Mouse (Mus musculus) gastrocnemius, adult 2 months (tissue): ENCODE results near the gene Pxdc1. TPM values are rescaled to one million over a fixed set of nuclear protein-coding genes. Genes with fewer than 3 reads are reported as not detected.
A peak's percentile ranks its signal among the peaks of the same experiment; 100 is the strongest.

Source experiments
- DNase-seq: peaks from one replicate; pipeline ENCODE4 v3.0.0; 2022
- H3K27ac ChIP-seq: fragments of 200-600 bp; 2 replicates; pipeline ENCODE4 v1.8.1; 2022; ENCODE audit warnings: mild to moderate bottlenecking
- H3K4me3 ChIP-seq: fragments of 200-600 bp; 2 replicates; pipeline ENCODE4 v1.8.1; 2022; ENCODE audit warnings: mild to moderate bottlenecking, moderate library complexity
- CTCF ChIP-seq: fragments of 200-600 bp; IDR thresholded peaks from 2 replicates; pipeline ENCODE4 v1.8.1; 2022; ENCODE audit warnings: antibody characterized with exemption, mild to moderate bottlenecking, moderate library complexity
- intact Hi-C: fragments of 180-260 bp; cut with DNase I; formaldehyde crosslinking; loops from one replicate; pipeline ENCODE4 v1.15.1; 2025
- long read RNA-seq, 2 experiments: library from polyadenylated mRNA; stranded (forward); transcript quantifications; one replicate each; pipeline ENCODE4 v2.0.0; 2021
- total RNA-seq, 2 experiments: library from RNA; stranded (reverse); gene quantifications; 2 replicates each; pipeline ENCODE4 v1.2.3; 2021

The Pxdc1 gene
- 1 to 10 TPM; 3.6 to 8.6 TPM for total RNA-seq
- long read RNA-seq, experiment 1, transcript Pxdc1-202 (5 exons, 2,684 nt): major isoform, 12 of 13 reads
- long read RNA-seq, experiment 1, partial matches to known transcripts: 0 of 13 reads
- long read RNA-seq, experiment 1, other reads (novel, unspliced or antisense): 1 of 13 reads
- long read RNA-seq, experiment 2, partial matches to known transcripts: 0 of 4 reads
- long read RNA-seq, experiment 2, other reads (novel, unspliced or antisense): 0 of 4 reads

- peak; percentile 44 for TF ChIP-seq CTCF
- peak within 1 kb of the TSS; percentile 93 for H3K4me3 ChIP-seq
- peak within 1 kb of the TSS; percentile 93 for H3K27ac ChIP-seq
- DNase-seq: peak; percentile 42
- intact Hi-C loops: loop anchor here (10.0 kb wide), 1 partner anchor 71 kb away; no protein-coding TSS in a partner anchor
These were observed at the start of gene Pxdc1 for GRCm38 (mm10) chr13:34653391-34653790. TSS of gene Pxdc1 (minus strand) at chr13:34653486.

GRCm38 (mm10) chr13:34700630-34701029 lies 47.3 kb upstream of the Pxdc1 start:
- DNase-seq: no peak
- Histone ChIP-seq H3K4me3 (no peak overlapping the region), H3K27ac (no peak overlapping the region)
- TF ChIP-seq CTCF: no peak
- intact Hi-C loops: no loop called here

GRCm38 (mm10) chr13:34700091-34700490 lies 46.8 kb upstream of the Pxdc1 start:
- DNase-seq: no peak
- intact Hi-C loops: no loop called here
- no peak overlapping the region for H3K4me3 ChIP-seq
- no peak for TF ChIP-seq CTCF
- no peak overlapping the region for H3K27ac ChIP-seq

- TF ChIP-seq CTCF: no peak
- intact Hi-C loops: no loop called here
- no peak for DNase-seq
- no peak overlapping the region for H3K4me3 ChIP-seq
- H3K27ac ChIP-seq: peak overlapping the region; percentile 31; the same call in 1 of the 2 replicates
These were observed 43.5 kb upstream of the Pxdc1 start for GRCm38 (mm10) chr13:34696734-34697332.

- Histone ChIP-seq H3K4me3 (no peak overlapping the region), H3K27ac (no peak overlapping the region)
- TF ChIP-seq CTCF: no peak
- DNase-seq: no peak
- intact Hi-C loops: no loop called here
These were observed 39.8 kb upstream of the Pxdc1 start for GRCm38 (mm10) chr13:34693111-34693510.

DNA sequence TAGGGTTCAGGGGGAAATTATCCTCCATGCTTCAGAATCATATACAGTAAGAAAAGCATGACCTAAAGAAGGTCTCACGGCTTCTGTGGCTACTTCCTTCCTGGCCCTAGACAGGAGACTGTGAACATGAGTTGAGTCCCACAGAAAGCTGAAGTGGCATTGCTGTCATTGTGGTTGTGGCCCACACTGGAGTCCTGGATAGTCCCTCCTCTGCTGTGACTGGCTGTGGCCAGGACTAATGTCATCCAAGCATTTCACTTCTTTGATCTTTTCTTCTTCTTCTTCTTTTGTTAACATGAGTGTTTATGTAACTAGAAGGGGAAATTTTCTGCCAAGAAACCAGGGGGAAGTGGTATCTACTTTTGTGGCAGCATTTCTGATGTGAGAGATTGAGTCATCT lies 37.8 kb upstream of the Pxdc1 start:
- H3K4me3 ChIP-seq: no peak overlapping the region
- intact Hi-C loops: no loop called here
- DNase-seq: no peak
- TF ChIP-seq CTCF: no peak
- no peak overlapping the region for H3K27ac ChIP-seq

- intact Hi-C loops: no loop called here
- no peak overlapping the region for H3K4me3 ChIP-seq
- DNase-seq: no peak
- no peak overlapping the region for H3K27ac ChIP-seq
- TF ChIP-seq CTCF: no peak
These were observed 31.9 kb upstream of the Pxdc1 start for GRCm38 (mm10) chr13:34685008-34685765.

DNA sequence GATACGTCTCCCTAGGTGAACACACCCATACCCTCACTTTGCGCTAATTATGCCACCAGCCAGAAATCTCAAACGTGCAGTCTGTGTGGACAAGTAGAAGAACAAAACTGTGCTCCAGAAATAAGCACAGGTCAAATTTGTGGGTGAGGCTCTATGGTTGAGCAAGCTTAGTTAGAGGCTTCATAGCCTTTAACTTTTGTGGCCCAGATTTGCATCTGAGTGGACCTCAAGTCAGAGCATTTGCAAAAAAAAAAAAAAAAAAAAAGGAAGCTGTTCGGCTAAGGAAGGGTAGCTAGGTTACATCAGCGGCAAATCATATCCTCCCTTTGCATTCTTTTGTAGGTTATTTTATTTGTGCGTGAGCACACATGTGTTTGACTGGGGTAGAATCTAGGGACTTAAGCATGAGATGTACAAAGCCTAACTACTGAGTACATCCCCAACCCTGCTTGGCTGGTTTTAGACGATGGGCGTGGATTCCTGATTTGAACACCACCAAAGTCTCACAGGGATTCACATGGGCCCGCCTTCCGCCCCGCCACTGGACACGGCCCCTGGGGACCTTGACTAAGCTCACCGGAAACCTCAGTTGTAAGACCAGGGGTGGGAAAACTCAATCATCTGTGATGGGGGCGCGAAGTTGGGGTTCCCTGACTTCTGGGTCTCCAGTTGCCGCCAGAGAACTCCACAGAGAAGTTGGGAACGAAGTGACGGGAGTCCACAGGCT lies 30.6 kb upstream of the Pxdc1 start:
- Histone ChIP-seq H3K27ac (no peak overlapping the region), H3K4me3 (no peak overlapping the region)
- peak; percentile 22 for DNase-seq
- intact Hi-C loops: no loop called here
- no peak for TF ChIP-seq CTCF

- H3K27ac ChIP-seq: peak overlapping the region; percentile 31; the same call in 1 of the 2 replicates
These were observed 30.0 kb upstream of the Pxdc1 start for GRCm38 (mm10) chr13:34683270-34683669.

GRCm38 (mm10) chr13:34676507-34676906 lies 23.2 kb upstream of the Pxdc1 start:
- Histone ChIP-seq H3K27ac (no peak overlapping the region), H3K4me3 (no peak overlapping the region)
- intact Hi-C loops: no loop called here
- no peak for DNase-seq
- no peak for TF ChIP-seq CTCF

More at GRCm38 (mm10) chr13:34683270-34683669, 30.0 kb upstream of the Pxdc1 start:
- TF ChIP-seq CTCF: no peak
- intact Hi-C loops: no loop called here
- DNase-seq: no peak
- 0 out of 2 replicates have a peak overlapping the region, but pooled peaks have one; percentile 19 for H3K4me3 ChIP-seq

GRCm38 (mm10) chr13:34675847-34676383 lies 22.6 kb upstream of the Pxdc1 start:
- no peak for TF ChIP-seq CTCF
- no peak overlapping the region for H3K27ac ChIP-seq
- intact Hi-C loops: no loop called here
- no peak for DNase-seq
- no peak overlapping the region for H3K4me3 ChIP-seq

- H3K27ac ChIP-seq: no peak overlapping the region
- DNase-seq: no peak
- H3K4me3 ChIP-seq: no peak overlapping the region
- no peak for TF ChIP-seq CTCF
- intact Hi-C loops: no loop called here
These were observed 20.1 kb upstream of the Pxdc1 start for GRCm38 (mm10) chr13:34673354-34673753.
